Mouse (Mus musculus): ENCODE results near the gene Prss12. TPM values are rescaled to one million over a fixed set of nuclear protein-coding genes. Genes with fewer than 3 reads are reported as not detected.

Gene Prss12
- polyA plus RNA-seq, 1 experiment from 2014 or later, result 1.6 TPM

GRCm38 (mm10) chr3:123437608-123438007, 9.1 kb upstream of the Prss12 start:
- no peak overlapping the region for H3K4me2 ChIP-seq
- H3K27ac ChIP-seq (ENCODE audit: poor library complexity, severe bottlenecking), result no peak overlapping the region
- H3K27me3 ChIP-seq (replicated peaks), result no peaks in the 10 kb centered on the region
- no peak overlapping the region for H3K4me3 ChIP-seq
- no peaks in the 10 kb centered on the region for H3K9me3 ChIP-seq (replicated peaks)
- ATAC-seq (ENCODE audit: insufficient number of reproducible peaks, low FRiP score), result no peak
- 93% methylated on average over 1 of the region's 1 CpGs for WGBS
- no peak overlapping the region for H3K9ac ChIP-seq
- H3K36me3 ChIP-seq, result no peaks in the 10 kb centered on the region
- no peaks in the 10 kb centered on the region for H3K4me1 ChIP-seq (replicated peaks)

DNA sequence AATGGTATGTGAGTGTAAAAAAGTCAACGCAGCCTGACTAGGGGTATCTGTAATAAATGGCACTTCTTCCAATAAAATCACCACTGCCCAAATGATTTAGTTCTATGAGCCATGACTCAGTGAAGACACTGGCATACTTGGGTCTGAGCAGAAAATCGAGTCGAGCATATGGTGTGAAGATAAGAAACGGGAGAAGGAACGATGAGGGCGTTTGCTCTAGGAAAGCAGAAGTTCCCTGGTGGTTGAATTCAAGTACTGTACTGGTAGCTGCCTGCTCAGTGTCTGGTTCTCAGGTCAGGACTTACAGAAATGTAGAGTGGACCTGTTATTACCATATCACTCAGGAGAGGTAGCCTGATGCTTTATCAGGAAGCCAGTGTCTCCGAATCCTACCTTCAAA, 6.2 kb upstream of the Prss12 start:
- no peak overlapping the region for H3K4me2 ChIP-seq
- 56% methylated on average over 7 of the region's 7 CpGs for WGBS
- H3K9me3 ChIP-seq (replicated peaks), result no peaks in the 10 kb centered on the region
- no peak for ATAC-seq (ENCODE audit: insufficient number of reproducible peaks, low FRiP score)
- peaks cover 12% of the 10 kb centered on the region for H3K27me3 ChIP-seq (replicated peaks)
- no peak overlapping the region for H3K9ac ChIP-seq
- no peak overlapping the region for H3K4me3 ChIP-seq
- no peaks in the 10 kb centered on the region for H3K4me1 ChIP-seq (replicated peaks)
- no peak overlapping the region for H3K27ac ChIP-seq (ENCODE audit: poor library complexity, severe bottlenecking)
- H3K36me3 ChIP-seq, result no peaks in the 10 kb centered on the region

- 61% methylated on average over 1 of the region's 1 CpGs for WGBS
- no peak overlapping the region for H3K27ac ChIP-seq (ENCODE audit: poor library complexity, severe bottlenecking)
- H3K4me3 ChIP-seq, result no peak overlapping the region
- H3K9ac ChIP-seq, result no peak overlapping the region
- H3K27me3 ChIP-seq (replicated peaks), result peaks cover 26% of the 10 kb centered on the region
- no peak for ATAC-seq (ENCODE audit: insufficient number of reproducible peaks, low FRiP score)
- no peaks in the 10 kb centered on the region for H3K9me3 ChIP-seq (replicated peaks)
- no peaks in the 10 kb centered on the region for H3K36me3 ChIP-seq
- H3K4me2 ChIP-seq, result no peak overlapping the region
- H3K4me1 ChIP-seq (replicated peaks), result peaks cover 11% of the 10 kb centered on the region
Measured at GRCm38 (mm10) chr3:123444466-123444865, 2.2 kb upstream of the Prss12 start.

DNA sequence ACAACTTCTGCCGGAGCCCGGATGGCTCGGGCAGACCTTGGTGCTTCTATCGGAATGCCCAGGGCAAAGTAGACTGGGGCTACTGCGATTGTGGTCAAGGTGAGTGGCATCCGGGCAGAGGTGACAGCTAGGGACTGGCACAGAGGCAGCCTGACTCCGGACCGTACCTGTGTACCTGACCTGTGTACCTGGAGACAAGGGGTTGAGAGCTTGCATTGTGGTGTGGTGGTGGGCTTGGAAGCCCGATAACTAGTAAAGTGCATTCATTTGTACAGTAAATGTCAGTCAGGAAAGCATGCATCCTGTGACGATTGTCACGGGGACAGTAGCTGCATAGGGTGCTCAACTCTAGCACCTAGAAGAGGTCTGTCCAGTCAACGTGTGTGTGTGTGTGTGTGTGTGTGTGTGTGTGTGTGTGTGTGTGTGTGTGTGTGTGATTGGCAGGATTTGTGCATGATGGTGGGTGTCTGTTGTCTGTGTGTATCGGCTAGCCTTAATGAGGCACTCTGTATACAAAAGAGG, 886 bp downstream of the Prss12 start:
- Histone ChIP-seq H3K36me3 (no peaks in the 10 kb centered on the region), H3K4me1 (replicated peaks) (peaks cover 11% of the 10 kb centered on the region), H3K27me3 (replicated peaks) (peaks cover 28% of the 10 kb centered on the region), H3K27ac (ENCODE audit: poor library complexity, severe bottlenecking) (no peak overlapping the region), H3K9ac (peak overlapping the region; percentile 75), H3K9me3 (replicated peaks) (no peaks in the 10 kb centered on the region), H3K4me2 (peak overlapping the region; percentile 99), H3K4me3 (peak overlapping the region; percentile 71)
- peak; percentile 16; the same call in 1 of the 2 replicates for ATAC-seq (ENCODE audit: insufficient number of reproducible peaks, low FRiP score)
- 11% methylated on average over 13 of the region's 13 CpGs for WGBS

- 16% methylated on average over 10 of the region's 10 CpGs for WGBS
- Histone ChIP-seq H3K9me3 (replicated peaks) (no peaks in the 10 kb centered on the region), H3K9ac (no peak overlapping the region), H3K36me3 (no peaks in the 10 kb centered on the region), H3K27ac (ENCODE audit: poor library complexity, severe bottlenecking) (no peak overlapping the region), H3K4me3 (peak overlapping the region; percentile 71; the same call in 1 of the 2 replicates), H3K4me1 (replicated peaks) (peaks cover 11% of the 10 kb centered on the region), H3K27me3 (replicated peaks) (peaks cover 28% of the 10 kb centered on the region), H3K4me2 (peak overlapping the region; percentile 99)
- ATAC-seq (ENCODE audit: insufficient number of reproducible peaks, low FRiP score), result no peak
Measured at GRCm38 (mm10) chr3:123448096-123448495, 1.4 kb downstream of the Prss12 start.

- Histone ChIP-seq H3K27ac (ENCODE audit: poor library complexity, severe bottlenecking) (no peak overlapping the region), H3K9ac (no peak overlapping the region), H3K36me3 (no peaks in the 10 kb centered on the region), H3K4me3 (no peak overlapping the region), H3K27me3 (replicated peaks) (peaks cover 20% of the 10 kb centered on the region), H3K4me2 (no peak overlapping the region), H3K4me1 (replicated peaks) (peaks cover 11% of the 10 kb centered on the region), H3K9me3 (replicated peaks) (no peaks in the 10 kb centered on the region)
- 77% methylated on average over 6 of the region's 6 CpGs for WGBS
- no peak for ATAC-seq (ENCODE audit: insufficient number of reproducible peaks, low FRiP score)
Measured at GRCm38 (mm10) chr3:123450107-123450506, 3.4 kb downstream of the Prss12 start.

- H3K4me1 ChIP-seq (replicated peaks), result no peaks in the 10 kb centered on the region
- H3K4me2 ChIP-seq, result no peak overlapping the region
- H3K27me3 ChIP-seq (replicated peaks), result peaks cover 6% of the 10 kb centered on the region; the same call in 1 of the 2 replicates
- WGBS, result 65% methylated on average over 6 of the region's 6 CpGs
- no peak overlapping the region for H3K27ac ChIP-seq (ENCODE audit: poor library complexity, severe bottlenecking)
- ATAC-seq (ENCODE audit: insufficient number of reproducible peaks, low FRiP score), result no peak
- H3K36me3 ChIP-seq, result no peaks in the 10 kb centered on the region
- H3K9me3 ChIP-seq (replicated peaks), result no peaks in the 10 kb centered on the region
- no peak overlapping the region for H3K4me3 ChIP-seq
- no peak overlapping the region for H3K9ac ChIP-seq
Measured at GRCm38 (mm10) chr3:123452904-123453303, 6.2 kb downstream of the Prss12 start.

- H3K27me3 ChIP-seq (replicated peaks), result no peaks in the 10 kb centered on the region
- no peak overlapping the region for H3K4me2 ChIP-seq
- H3K4me3 ChIP-seq, result no peak overlapping the region
- no peak for ATAC-seq (ENCODE audit: insufficient number of reproducible peaks, low FRiP score)
- no peaks in the 10 kb centered on the region for H3K4me1 ChIP-seq (replicated peaks)
- no peaks in the 10 kb centered on the region for H3K9me3 ChIP-seq (replicated peaks)
- H3K9ac ChIP-seq, result no peak overlapping the region
- H3K36me3 ChIP-seq, result no peaks in the 10 kb centered on the region
- WGBS, result 66% methylated on average over 1 of the region's 1 CpGs
- no peak overlapping the region for H3K27ac ChIP-seq (ENCODE audit: poor library complexity, severe bottlenecking)
Measured at GRCm38 (mm10) chr3:123459492-123459891, 12.8 kb downstream of the Prss12 start.

GRCm38 (mm10) chr3:123460436-123460835, 13.7 kb downstream of the Prss12 start:
- 69% methylated on average over 1 of the region's 1 CpGs for WGBS
- H3K4me1 ChIP-seq (replicated peaks), result no peaks in the 10 kb centered on the region
- no peak for ATAC-seq (ENCODE audit: insufficient number of reproducible peaks, low FRiP score)
- no peaks in the 10 kb centered on the region for H3K9me3 ChIP-seq (replicated peaks)
- H3K4me2 ChIP-seq, result no peak overlapping the region
- H3K27me3 ChIP-seq (replicated peaks), result no peaks in the 10 kb centered on the region
- no peaks in the 10 kb centered on the region for H3K36me3 ChIP-seq
- no peak overlapping the region for H3K9ac ChIP-seq
- no peak overlapping the region for H3K4me3 ChIP-seq
- no peak overlapping the region for H3K27ac ChIP-seq (ENCODE audit: poor library complexity, severe bottlenecking)

DNA sequence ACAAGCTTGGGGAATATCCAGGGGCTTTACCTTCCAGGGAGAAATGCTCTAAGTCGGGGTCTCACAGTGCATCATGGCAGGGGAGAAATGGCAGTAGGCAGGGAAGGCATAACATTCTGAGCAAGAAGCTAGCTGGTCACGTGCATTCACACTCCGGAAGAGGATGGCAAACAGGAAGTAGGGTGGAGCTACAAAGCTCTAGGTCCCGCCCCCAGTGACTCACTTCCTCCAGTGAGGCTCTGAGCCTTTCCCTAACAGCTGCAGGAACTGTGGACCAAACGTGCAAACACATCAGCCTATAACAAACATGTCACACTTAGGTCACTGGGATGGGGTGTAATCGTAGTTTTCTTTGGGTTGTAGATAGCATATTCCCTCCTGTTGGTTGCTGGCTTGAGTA, 15.6 kb downstream of the Prss12 start:
- no peaks in the 10 kb centered on the region for H3K9me3 ChIP-seq (replicated peaks)
- no peak overlapping the region for H3K9ac ChIP-seq
- H3K4me3 ChIP-seq, result no peak overlapping the region
- no peaks in the 10 kb centered on the region for H3K4me1 ChIP-seq (replicated peaks)
- ATAC-seq (ENCODE audit: insufficient number of reproducible peaks, low FRiP score), result no peak
- H3K27ac ChIP-seq (ENCODE audit: poor library complexity, severe bottlenecking), result no peak overlapping the region
- WGBS, result 71% methylated on average over 6 of the region's 6 CpGs
- H3K36me3 ChIP-seq, result no peaks in the 10 kb centered on the region
- H3K4me2 ChIP-seq, result no peak overlapping the region
- H3K27me3 ChIP-seq (replicated peaks), result no peaks in the 10 kb centered on the region

DNA sequence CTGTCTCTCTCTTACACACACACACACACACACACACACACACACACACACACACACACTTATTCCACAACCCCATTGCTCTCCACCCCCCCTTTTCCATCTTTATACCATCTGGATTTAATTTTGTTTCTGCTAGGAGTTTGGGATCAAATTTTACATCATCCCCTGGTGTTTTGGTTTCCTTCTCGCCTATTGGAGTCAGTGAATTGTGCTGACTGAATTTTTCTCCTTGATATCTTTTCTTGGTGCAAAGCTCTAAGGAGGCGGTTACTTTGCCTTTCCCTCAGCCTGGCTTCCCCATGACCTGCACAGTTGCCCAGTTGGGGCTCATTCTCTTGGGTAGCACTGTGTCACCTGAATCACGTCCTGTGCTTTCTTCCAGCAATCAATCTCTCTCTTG, 30.1 kb downstream of the Prss12 start:
- H3K36me3 ChIP-seq, result no peaks in the 10 kb centered on the region
- no peak overlapping the region for H3K9ac ChIP-seq
- no peak overlapping the region for H3K4me3 ChIP-seq
- no peaks in the 10 kb centered on the region for H3K4me1 ChIP-seq (replicated peaks)
- 69% methylated on average over 3 of the region's 3 CpGs for WGBS
- no peak overlapping the region for H3K4me2 ChIP-seq
- no peak for ATAC-seq (ENCODE audit: insufficient number of reproducible peaks, low FRiP score)
- no peak overlapping the region for H3K27ac ChIP-seq (ENCODE audit: poor library complexity, severe bottlenecking)
- H3K27me3 ChIP-seq (replicated peaks), result no peaks in the 10 kb centered on the region
- no peaks in the 10 kb centered on the region for H3K9me3 ChIP-seq (replicated peaks)

DNA sequence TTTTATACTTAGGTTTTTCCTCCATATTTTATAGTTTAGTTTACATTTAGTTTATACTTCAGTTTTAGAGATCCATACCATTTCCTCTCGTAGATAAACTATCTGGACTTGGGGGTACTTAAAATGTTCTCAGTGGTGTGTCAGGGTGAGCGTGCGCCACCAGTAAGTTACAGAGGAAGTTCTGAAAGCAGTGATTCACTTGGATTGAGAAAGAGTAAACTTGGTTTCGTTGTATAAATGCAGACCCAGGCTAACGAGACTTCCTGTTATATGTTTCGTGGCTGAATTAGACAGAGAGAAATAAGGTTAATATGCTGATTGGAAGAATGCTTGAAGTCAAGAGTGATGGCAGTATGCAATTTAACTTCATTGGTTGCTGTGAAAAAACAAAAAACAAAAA, 34.6 kb downstream of the Prss12 start:
- Histone ChIP-seq H3K4me3 (no peak overlapping the region), H3K27ac (ENCODE audit: poor library complexity, severe bottlenecking) (no peak overlapping the region), H3K27me3 (replicated peaks) (no peaks in the 10 kb centered on the region), H3K9me3 (replicated peaks) (no peaks in the 10 kb centered on the region), H3K36me3 (no peaks in the 10 kb centered on the region), H3K4me2 (no peak overlapping the region), H3K9ac (no peak overlapping the region), H3K4me1 (replicated peaks) (no peaks in the 10 kb centered on the region; the same call in 1 of the 2 replicates)
- ATAC-seq (ENCODE audit: insufficient number of reproducible peaks, low FRiP score), result no peak
- WGBS, result 75% methylated on average over 6 of the region's 6 CpGs

Measured in heart, embryonic 12.5 days (tissue).